Mouse (Mus musculus) kidney, postnatal 0 days (tissue): ENCODE measurements at regions not wholly inside any gene's neighbourhood (a gene's known extent, or its start where the extent isn't known, plus 50 kb on each side); places are given as distances from the start of the nearest gene placed in this dataset.
A peak's percentile ranks its signal among the peaks of the same experiment; 100 is the strongest.

Source experiments
- ATAC-seq: fragments of 200-750 bp; cut with Nextera tagmentation; replicated peaks from 2 replicates; pipeline ENCODE4 v1.8.0; 2017; ENCODE audit warnings: low read depth, moderate number of reproducible peaks, moderate TSS enrichment, moderate library complexity; ENCODE audit not compliant: low FRiP score
- DNase-seq: peaks from one replicate; pipeline ENCODE4 v3.0.0-alpha.2; 2016; ENCODE audit warnings: low spot score
- H3K27ac ChIP-seq: fragments of 300-500 bp; sonication (generic); 2 replicates; pipeline ENCODE4 v1.5.1; 2014; ENCODE audit warnings: mild to moderate bottlenecking
- H3K27me3 ChIP-seq: fragments of 300-500 bp; sonication (generic); 2 replicates; pipeline ENCODE4 v1.6.1; 2014; ENCODE audit warnings: low read length, mixed read lengths; ENCODE audit not compliant: insufficient read depth
- H3K36me3 ChIP-seq: fragments of 300-500 bp; sonication (generic); 2 replicates; pipeline ENCODE4 v1.6.1; 2014; ENCODE audit warnings: low read length, mixed read lengths; ENCODE audit not compliant: insufficient read depth
- H3K4me1 ChIP-seq: fragments of 300-500 bp; sonication (generic); replicated peaks from 2 replicates; pipeline ENCODE4 v1.6.1; 2014; ENCODE audit warnings: antibody characterized with exemption, low read length, mixed read lengths; ENCODE audit not compliant: insufficient read depth
- H3K4me2 ChIP-seq: fragments of 300-500 bp; sonication (generic); 2 replicates; pipeline ENCODE4 v1.6.1; 2014; ENCODE audit warnings: mild to moderate bottlenecking, low read length, moderate library complexity, mixed read lengths
- H3K4me3 ChIP-seq: fragments of 300-500 bp; sonication (generic); replicated peaks from 2 replicates; pipeline ENCODE4 v1.5.1; 2014; ENCODE audit warnings: low read depth, low read length
- H3K9ac ChIP-seq: fragments of 300-500 bp; sonication (generic); 2 replicates; pipeline ENCODE4 v1.6.1; 2014; ENCODE audit warnings: low read depth, low read length
- H3K9me3 ChIP-seq: fragments of 300-500 bp; sonication (generic); replicated peaks from 2 replicates; pipeline ENCODE4 v1.6.1; 2016; ENCODE audit warnings: low read length, inconsistent platforms, mixed read lengths
- CTCF ChIP-seq: IDR thresholded peaks from 2 replicates; pipeline ENCODE4 v1.5.1; 2016; ENCODE audit warnings: antibody characterized with exemption, low read depth, mild to moderate bottlenecking, moderate library complexity
- WGBS: fragments of 180-500 bp; shearing (Covaris S2); extraction: QIAGEN DNeasy Blood & Tissue Kit; methylation state at CpG from one replicate; pipeline ENCODE4 v1.1.7; 2014; 5-methylcytosine and 5-hydroxymethylcytosine counted together

- DNase-seq: no peak
- Histone ChIP-seq H3K4me1 (no peaks in the 10 kb centered on the region), H3K4me3 (no peak overlapping the region), H3K9ac (no peak overlapping the region), H3K36me3 (no peaks in the 10 kb centered on the region), H3K27ac (no peak overlapping the region), H3K9me3 (no peaks in the 10 kb centered on the region), H3K4me2 (no peak overlapping the region), H3K27me3 (no peaks in the 10 kb centered on the region)
- TF ChIP-seq CTCF: no peak
- no peak for ATAC-seq
Measured at GRCm38 (mm10) chr15:64513501-64514097, 303.9 kb upstream of the Gm21798 start.

- peak; percentile 22; the same call in 1 of the 2 replicates for TF ChIP-seq CTCF
- H3K9me3 ChIP-seq: no peaks in the 10 kb centered on the region
Measured at GRCm38 (mm10) chr15:64515179-64515578, 302.3 kb upstream of the Gm21798 start.

GRCm38 (mm10) chr15:64519207-64519628 is 298.3 kb upstream of the Gm21798 start:
- Histone ChIP-seq H3K9me3 (no peaks in the 10 kb centered on the region), H3K4me3 (no peak overlapping the region), H3K27me3 (no peaks in the 10 kb centered on the region), H3K36me3 (no peaks in the 10 kb centered on the region), H3K27ac (no peak overlapping the region), H3K9ac (no peak overlapping the region), H3K4me1 (no peaks in the 10 kb centered on the region), H3K4me2 (no peak overlapping the region)
- ATAC-seq: no peak
- DNase-seq: no peak
- no peak for TF ChIP-seq CTCF
- 59% methylated on average over 4 of the region's 4 CpGs for WGBS

More at GRCm38 (mm10) chr15:64515179-64515578, 302.3 kb upstream of the Gm21798 start:
- DNase-seq: peak; percentile 14
- no peak overlapping the region for H3K27ac ChIP-seq
- no peaks in the 10 kb centered on the region for H3K4me1 ChIP-seq
- no peak overlapping the region for H3K9ac ChIP-seq
- ATAC-seq: no peak
- H3K27me3 ChIP-seq: no peaks in the 10 kb centered on the region
- no peaks in the 10 kb centered on the region for H3K36me3 ChIP-seq
- no peak overlapping the region for H3K4me2 ChIP-seq
- H3K4me3 ChIP-seq: no peak overlapping the region

GRCm38 (mm10) chr15:64520568-64520967 is 296.9 kb upstream of the Gm21798 start:
- ATAC-seq (no peak), DNase-seq (no peak)
- no peaks in the 10 kb centered on the region for H3K36me3 ChIP-seq
- H3K9ac ChIP-seq: no peak overlapping the region
- no peak overlapping the region for H3K4me2 ChIP-seq
- no peaks in the 10 kb centered on the region for H3K27me3 ChIP-seq
- H3K4me1 ChIP-seq: no peaks in the 10 kb centered on the region
- TF ChIP-seq CTCF: no peak
- H3K27ac ChIP-seq: no peak overlapping the region
- no peak overlapping the region for H3K4me3 ChIP-seq
- WGBS: 64% methylated on average over 5 of the region's 5 CpGs
- H3K9me3 ChIP-seq: no peaks in the 10 kb centered on the region

- WGBS: 79% methylated on average over 6 of the region's 6 CpGs
- H3K4me1 ChIP-seq: no peaks in the 10 kb centered on the region
Measured at GRCm38 (mm10) chr15:64532260-64533120, 285.0 kb upstream of the Gm21798 start.

GRCm38 (mm10) chr15:64533169-64533795 is 284.2 kb upstream of the Gm21798 start:
- H3K27ac ChIP-seq: no peak overlapping the region
- no peak for TF ChIP-seq CTCF
- ATAC-seq (no peak), DNase-seq (no peak)
- H3K27me3 ChIP-seq: no peaks in the 10 kb centered on the region
- H3K9me3 ChIP-seq: no peaks in the 10 kb centered on the region
- WGBS: 63% methylated on average over 2 of the region's 2 CpGs
- no peak overlapping the region for H3K4me2 ChIP-seq
- H3K4me3 ChIP-seq: no peak overlapping the region
- H3K9ac ChIP-seq: no peak overlapping the region
- no peaks in the 10 kb centered on the region for H3K36me3 ChIP-seq
- H3K4me1 ChIP-seq: no peaks in the 10 kb centered on the region

More at GRCm38 (mm10) chr15:64532260-64533120, 285.0 kb upstream of the Gm21798 start:
- H3K27ac ChIP-seq: no peak overlapping the region
- no peak for TF ChIP-seq CTCF
- H3K4me2 ChIP-seq: no peak overlapping the region
- H3K9ac ChIP-seq: no peak overlapping the region
- no peaks in the 10 kb centered on the region for H3K9me3 ChIP-seq
- H3K36me3 ChIP-seq: no peaks in the 10 kb centered on the region
- no peak overlapping the region for H3K4me3 ChIP-seq
- H3K27me3 ChIP-seq: no peaks in the 10 kb centered on the region
- DNase-seq (no peak), ATAC-seq (no peak)
